Mouse (Mus musculus) lung, postnatal 0 days (tissue): ENCODE measurements at regions not wholly inside any gene's neighbourhood (a gene's known extent, or its start where the extent isn't known, plus 50 kb on each side); places are given as distances from the start of the nearest gene placed in this dataset.

ENCODE experiments used
- ATAC-seq: fragments of 200-750 bp; cut with Nextera tagmentation; 2 replicates; pipeline ENCODE4 v1.8.0; 2017; ENCODE audit warnings: moderate library complexity
- DNase-seq: peaks from one replicate; pipeline ENCODE4 v3.0.0-alpha.2; 2016; ENCODE audit warnings: low spot score
- H3K27ac ChIP-seq: fragments of 300-500 bp; sonication (generic); 2 replicates; pipeline ENCODE4 v1.5.1; 2014; ENCODE audit warnings: antibody characterized with exemption, mild to moderate bottlenecking, low read length, mixed read lengths
- H3K27me3 ChIP-seq: fragments of 300-500 bp; sonication (generic); replicated peaks from 2 replicates; pipeline ENCODE4 v1.6.1; 2014; ENCODE audit warnings: low read length, mixed read lengths; ENCODE audit not compliant: insufficient read depth
- H3K36me3 ChIP-seq: fragments of 300-500 bp; sonication (generic); 2 replicates; pipeline ENCODE4 v1.6.1; 2014; ENCODE audit warnings: low read length, mixed read lengths; ENCODE audit not compliant: insufficient read depth
- H3K4me1 ChIP-seq: fragments of 300-500 bp; sonication (generic); 2 replicates; pipeline ENCODE4 v1.6.1; 2014; ENCODE audit warnings: antibody characterized with exemption, low read depth, low read length, mixed read lengths; ENCODE audit not compliant: insufficient read depth
- H3K4me2 ChIP-seq: fragments of 300-500 bp; sonication (generic); replicated peaks from 2 replicates; pipeline ENCODE4 v1.6.1; 2014; ENCODE audit warnings: low read depth, mild to moderate bottlenecking, low read length, moderate library complexity, mixed read lengths
- H3K4me3 ChIP-seq: fragments of 300-500 bp; sonication (generic); 2 replicates; pipeline ENCODE4 v1.5.1; 2014; ENCODE audit warnings: low read depth, low read length
- H3K9ac ChIP-seq: fragments of 300-500 bp; sonication (generic); replicated peaks from 2 replicates; pipeline ENCODE4 v1.6.1; 2014; ENCODE audit warnings: low read depth, mild to moderate bottlenecking
- H3K9me3 ChIP-seq: fragments of 300-500 bp; sonication (generic); 2 replicates; pipeline ENCODE4 v1.6.1; 2016; ENCODE audit warnings: low read length, mixed read lengths
- CTCF ChIP-seq: IDR thresholded peaks from 2 replicates; pipeline ENCODE4 v1.5.1; 2016; ENCODE audit warnings: antibody characterized with exemption, mild to moderate bottlenecking
- EP300 ChIP-seq: IDR thresholded peaks from 2 replicates; pipeline ENCODE4 v1.6.1; 2016; ENCODE audit warnings: antibody characterized with exemption, mild to moderate bottlenecking, control low read depth
- WGBS: fragments of 180-500 bp; shearing (Covaris S2); extraction: QIAGEN DNeasy Blood & Tissue Kit; methylation state at CpG from one replicate; pipeline ENCODE4 v1.1.7; 2014; 5-methylcytosine and 5-hydroxymethylcytosine counted together

DNA sequence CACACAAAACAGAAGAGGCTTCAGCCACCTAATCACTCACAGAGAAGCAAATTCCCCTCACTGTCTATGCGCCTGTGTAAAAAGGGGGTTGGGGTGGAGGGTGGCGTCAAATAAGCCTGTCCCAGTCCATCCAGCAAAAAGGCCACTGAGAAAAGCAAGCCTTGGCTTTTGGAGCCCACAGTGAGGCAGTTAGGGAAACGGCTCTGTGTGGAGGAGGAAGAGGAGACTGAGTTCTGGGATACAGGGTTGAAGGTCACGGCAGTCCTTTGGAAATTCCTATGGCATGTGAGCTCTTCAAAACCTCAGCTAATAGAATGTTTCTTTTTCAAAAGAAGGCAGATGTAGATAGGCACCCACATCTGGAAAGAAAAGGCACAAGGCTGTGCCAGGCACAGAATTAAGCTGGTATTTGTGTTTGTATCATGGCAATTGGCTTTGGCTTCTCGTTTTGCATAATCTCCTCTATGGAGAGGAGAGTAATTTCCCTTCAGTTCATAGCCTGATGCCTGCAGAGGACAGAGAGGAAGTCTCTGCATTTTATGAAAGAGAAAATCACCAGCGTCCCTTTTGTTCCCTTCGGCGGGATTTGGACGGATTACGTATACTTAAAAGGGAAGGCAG lies 319.3 kb downstream of the Sorl1 start:
- Histone ChIP-seq H3K36me3 (no peaks in the 10 kb centered on the region), H3K4me3 (no peak overlapping the region), H3K27ac (no peak overlapping the region), H3K27me3 (no peaks in the 10 kb centered on the region), H3K9ac (no peak overlapping the region), H3K4me1 (no peaks in the 10 kb centered on the region), H3K4me2 (no peak overlapping the region), H3K9me3 (no peaks in the 10 kb centered on the region)
- 35% methylated on average over 10 of the region's 10 CpGs for WGBS
- DNase-seq, result peak; percentile 29
- no peak for ATAC-seq
- TF ChIP-seq CTCF, result no peak
- no peak for TF ChIP-seq EP300

DNA sequence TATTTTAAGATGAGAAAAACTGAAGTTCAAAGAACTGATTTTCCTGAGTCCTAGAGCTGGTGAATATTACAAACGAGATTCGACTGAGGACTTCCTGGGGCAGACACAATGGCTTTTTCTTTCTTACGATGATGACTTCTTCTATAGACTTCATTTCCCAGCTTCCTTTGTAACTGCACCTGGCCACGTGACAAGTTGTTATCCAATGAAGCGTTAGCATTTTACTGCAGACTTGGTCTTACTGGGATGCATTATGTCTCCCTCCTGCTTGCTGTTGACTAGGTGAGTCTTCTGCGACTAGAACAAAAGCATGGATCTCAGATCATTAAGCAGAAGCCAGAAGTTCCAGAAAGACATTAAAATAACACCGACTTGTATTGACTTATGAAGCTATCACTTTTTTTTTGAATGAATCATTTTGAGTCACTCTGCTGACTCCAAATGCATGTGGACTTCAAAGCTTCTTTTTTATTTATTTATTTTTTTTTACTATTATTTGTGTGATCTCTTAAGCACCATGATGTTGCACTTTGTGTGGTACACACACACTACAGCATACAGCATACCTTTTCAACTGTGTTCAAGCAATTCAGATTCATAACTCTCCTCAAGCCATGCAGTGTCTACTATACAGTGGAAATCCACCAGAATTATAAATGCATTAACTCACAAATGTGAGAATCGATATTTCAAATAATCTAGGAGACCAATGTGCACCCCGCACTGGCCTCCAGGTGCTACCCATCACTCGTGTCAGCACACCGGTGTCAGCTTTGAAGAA lies 320.2 kb downstream of the Sorl1 start:
- TF ChIP-seq CTCF, result no peak
- no peak for TF ChIP-seq EP300
- Histone ChIP-seq H3K4me2 (no peak overlapping the region), H3K27me3 (no peaks in the 10 kb centered on the region), H3K9ac (no peak overlapping the region), H3K27ac (no peak overlapping the region), H3K4me3 (no peak overlapping the region), H3K4me1 (no peaks in the 10 kb centered on the region), H3K36me3 (no peaks in the 10 kb centered on the region), H3K9me3 (no peaks in the 10 kb centered on the region)
- DNase-seq (no peak), ATAC-seq (no peak)
- WGBS, result 50% methylated on average over 11 of the region's 11 CpGs

DNA sequence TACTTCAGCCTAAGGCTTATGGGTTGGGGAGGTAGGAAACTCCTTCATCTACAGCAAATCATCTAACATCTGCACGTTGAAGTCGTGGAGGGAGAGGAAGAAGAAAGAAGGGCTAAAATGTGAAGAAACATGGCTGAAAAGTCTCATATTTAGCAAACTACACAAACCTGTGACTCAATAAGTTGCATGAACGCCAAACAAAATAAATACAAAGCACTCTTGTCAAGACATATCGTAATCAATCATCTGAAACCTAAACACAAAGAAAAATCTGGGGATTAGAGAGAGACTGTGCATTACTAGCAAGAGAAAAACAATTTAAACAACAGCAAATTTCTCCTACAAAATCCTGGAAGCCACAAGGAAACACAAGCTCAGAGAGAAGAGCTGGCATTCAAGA lies 322.7 kb downstream of the Sorl1 start:
- H3K9me3 ChIP-seq, result no peaks in the 10 kb centered on the region
- H3K9ac ChIP-seq, result no peak overlapping the region
- no peaks in the 10 kb centered on the region for H3K27me3 ChIP-seq
- H3K36me3 ChIP-seq, result no peaks in the 10 kb centered on the region
- H3K4me3 ChIP-seq, result no peak overlapping the region
- H3K4me1 ChIP-seq, result no peaks in the 10 kb centered on the region
- no peak for DNase-seq
- WGBS, result 50% methylated on average over 4 of the region's 4 CpGs
- no peak for ATAC-seq
- no peak overlapping the region for H3K4me2 ChIP-seq
- TF ChIP-seq EP300, result no peak
- H3K27ac ChIP-seq, result no peak overlapping the region

DNA sequence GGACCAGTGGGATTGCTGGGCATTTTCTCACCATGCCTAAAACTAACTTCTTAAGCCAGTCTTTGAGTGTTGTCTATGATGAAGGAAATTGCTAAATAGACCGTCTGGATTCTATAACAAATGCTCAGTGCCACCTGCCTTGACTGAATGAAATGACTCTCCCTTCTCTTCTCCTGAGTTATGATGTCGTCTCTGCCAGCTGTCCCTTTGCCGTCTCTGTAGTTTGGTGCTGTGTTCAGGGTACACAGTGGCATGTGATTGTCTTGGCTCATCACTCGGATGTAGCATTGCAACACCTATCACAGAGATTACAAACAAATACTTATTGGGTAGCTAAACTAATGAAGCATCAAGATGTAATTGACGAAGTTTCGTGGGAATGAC lies 331.3 kb downstream of the Sorl1 start:
- DNase-seq, result no peak
- no peaks in the 10 kb centered on the region for H3K4me1 ChIP-seq
- WGBS, result 74% methylated on average over 6 of the region's 6 CpGs

DNA sequence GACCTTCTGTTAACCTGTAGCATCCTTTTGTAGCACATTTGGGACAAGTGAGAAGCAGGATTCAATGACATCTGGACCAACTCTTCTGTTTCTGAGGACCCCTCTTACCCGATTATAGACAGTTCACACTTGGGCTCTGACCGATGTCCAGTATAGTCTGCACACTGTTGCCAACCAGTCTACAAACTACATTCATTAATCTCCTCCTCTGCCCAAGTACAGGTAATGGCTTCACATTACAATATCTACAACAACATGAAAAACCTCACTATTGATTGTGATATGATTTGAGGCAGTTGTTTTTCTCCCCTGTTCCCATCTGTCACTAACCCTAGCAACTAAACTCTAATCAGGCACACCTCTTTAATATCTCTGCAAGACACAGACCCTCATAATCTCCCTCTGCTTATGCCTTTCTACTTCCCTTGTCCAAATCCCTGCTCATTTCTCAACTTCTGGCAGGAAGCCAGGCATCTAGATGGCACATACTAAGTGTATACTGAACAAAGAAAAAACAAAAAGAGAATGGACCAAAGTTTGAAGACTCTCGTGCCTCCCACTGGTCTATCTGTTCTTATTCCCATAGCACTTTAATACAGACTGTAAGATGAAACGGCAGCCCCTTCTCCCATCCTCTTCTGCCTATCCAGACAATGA lies 331.8 kb downstream of the Sorl1 start:
- Histone ChIP-seq H3K9me3 (no peaks in the 10 kb centered on the region), H3K9ac (no peak overlapping the region), H3K4me1 (no peaks in the 10 kb centered on the region), H3K4me3 (no peak overlapping the region), H3K4me2 (no peak overlapping the region), H3K36me3 (no peaks in the 10 kb centered on the region), H3K27ac (no peak overlapping the region), H3K27me3 (no peaks in the 10 kb centered on the region)
- WGBS, result 55% methylated on average over 4 of the region's 4 CpGs
- ATAC-seq (no peak), DNase-seq (no peak)
- TF ChIP-seq CTCF, result no peak
- no peak for TF ChIP-seq EP300

More for the DNA sequence above, 331.3 kb downstream of the Sorl1 start:
- H3K36me3 ChIP-seq, result no peaks in the 10 kb centered on the region
- H3K9me3 ChIP-seq, result no peaks in the 10 kb centered on the region
- no peak overlapping the region for H3K9ac ChIP-seq
- ATAC-seq, result no peak
- no peaks in the 10 kb centered on the region for H3K27me3 ChIP-seq
- H3K4me3 ChIP-seq, result no peak overlapping the region
- TF ChIP-seq CTCF, result no peak
- no peak for TF ChIP-seq EP300
- H3K27ac ChIP-seq, result no peak overlapping the region
- H3K4me2 ChIP-seq, result no peak overlapping the region

DNA sequence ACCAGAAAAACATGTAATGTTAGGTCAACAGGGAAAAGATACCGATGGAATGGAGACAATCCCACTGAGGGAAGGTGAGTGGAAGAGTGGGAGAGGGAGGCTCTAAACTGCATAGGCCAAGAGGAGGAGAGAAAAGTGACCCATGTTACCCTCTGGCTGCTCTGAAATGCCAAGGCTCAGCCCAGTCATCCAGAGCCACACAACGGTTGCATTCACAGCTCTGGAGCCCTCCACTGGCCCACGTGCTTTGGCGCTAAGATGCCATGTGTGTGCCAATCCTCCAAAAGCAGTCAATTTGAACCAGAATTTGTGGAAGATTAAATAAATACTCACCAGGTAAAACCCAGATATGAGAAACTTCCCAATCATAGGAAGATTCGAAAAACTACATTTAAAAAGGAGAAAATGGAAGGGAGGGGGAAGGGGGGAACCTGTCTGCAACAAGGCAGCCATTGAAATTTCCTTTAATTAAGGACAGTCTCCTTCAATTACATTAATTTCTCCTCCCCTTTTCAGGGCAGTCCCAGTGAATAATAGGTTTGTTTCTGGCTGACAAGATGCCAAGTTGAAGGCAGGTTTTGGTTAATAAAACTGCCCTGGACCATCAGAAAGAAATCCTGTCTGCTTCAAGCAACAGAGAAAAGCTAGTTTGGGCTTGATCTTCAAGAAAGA lies 332.5 kb downstream of the Sorl1 start:
- no peak for DNase-seq
- WGBS, result 74% methylated on average over 5 of the region's 5 CpGs
- H3K4me1 ChIP-seq, result no peaks in the 10 kb centered on the region
- no peaks in the 10 kb centered on the region for H3K9me3 ChIP-seq
- H3K27ac ChIP-seq, result no peak overlapping the region
- no peak for ATAC-seq
- TF ChIP-seq EP300, result no peak
- no peak for TF ChIP-seq CTCF
- H3K9ac ChIP-seq, result no peak overlapping the region
- H3K4me3 ChIP-seq, result no peak overlapping the region
- no peaks in the 10 kb centered on the region for H3K36me3 ChIP-seq
- no peak overlapping the region for H3K4me2 ChIP-seq
- no peaks in the 10 kb centered on the region for H3K27me3 ChIP-seq
